Mouse (Mus musculus): Measurements from ENCODE around the gene Zdhhc18.

GRCm38 (mm10) chr4:133624830-133625229 lies 25.1 kb downstream of the Zdhhc18 start:
- TF ChIP-seq CTCF (IDR thresholded peaks at IDR 0.05; ENCODE audit: low read depth, low read length) (no peak), POLR2A (IDR thresholded peaks at IDR 0.05; ENCODE audit: insufficient read depth, low read length) (no peak)

Measured in ES-Bruce4 (cell line).